Mouse (Mus musculus): ENCODE data around the gene Sirt5. TPM values are rescaled to one million over a fixed set of nuclear protein-coding genes. Genes with fewer than 3 reads are reported as not detected.

Sirt5 gene
- polyA plus RNA-seq, 1 experiment = 2.1 TPM

GRCm38 (mm10) chr13:43354362-43354761 lies 10.9 kb upstream of the Sirt5 start:
- H3K4me1 ChIP-seq (ENCODE audit: control insufficient read depth, insufficient read depth, insufficient read length, low read length) = no peaks in the 10 kb centered on the region
- no peak overlapping the region for H3K4me3 ChIP-seq (ENCODE audit: low read depth, low read length)
- no peaks in the 10 kb centered on the region for H3K27me3 ChIP-seq (ENCODE audit: control insufficient read depth, insufficient read depth, low read length)
- WGBS = 56% methylated on average over 12 of the region's 12 CpGs
- no peak for TF ChIP-seq CTCF (IDR thresholded peaks at IDR 0.05; ENCODE audit: extremely low read depth, insufficient read length, insufficient replicate concordance, low read depth, low read length)
- no peak for TF ChIP-seq POLR2A (IDR thresholded peaks at IDR 0.05; ENCODE audit: low read depth, low read length)
- H3K27ac ChIP-seq (ENCODE audit: insufficient read depth, low read depth, low read length) = no peak overlapping the region
- no peaks in the 10 kb centered on the region for H3K36me3 ChIP-seq (ENCODE audit: control insufficient read depth, insufficient read depth, low read length)

GRCm38 (mm10) chr13:43356346-43357125 lies 8.8 kb upstream of the Sirt5 start:
- Histone ChIP-seq H3K27ac (ENCODE audit: insufficient read depth, low read depth, low read length) (no peak overlapping the region), H3K4me1 (ENCODE audit: control insufficient read depth, insufficient read depth, insufficient read length, low read length) (no peaks in the 10 kb centered on the region), H3K4me3 (ENCODE audit: low read depth, low read length) (no peak overlapping the region), H3K27me3 (ENCODE audit: control insufficient read depth, insufficient read depth, low read length) (no peaks in the 10 kb centered on the region), H3K36me3 (ENCODE audit: control insufficient read depth, insufficient read depth, low read length) (no peaks in the 10 kb centered on the region)
- TF ChIP-seq POLR2A (IDR thresholded peaks at IDR 0.05; ENCODE audit: low read depth, low read length) = no peak
- 84% methylated on average over 14 of the region's 14 CpGs for WGBS

GRCm38 (mm10) chr13:43360534-43360933 lies 4.8 kb upstream of the Sirt5 start:
- 59% methylated on average over 6 of the region's 6 CpGs for WGBS
- no peak overlapping the region for H3K4me3 ChIP-seq (ENCODE audit: low read depth, low read length)
- no peaks in the 10 kb centered on the region for H3K36me3 ChIP-seq (ENCODE audit: control insufficient read depth, insufficient read depth, low read length)
- H3K27ac ChIP-seq (ENCODE audit: insufficient read depth, low read depth, low read length) = no peak overlapping the region
- H3K27me3 ChIP-seq (ENCODE audit: control insufficient read depth, insufficient read depth, low read length) = no peaks in the 10 kb centered on the region
- TF ChIP-seq POLR2A (IDR thresholded peaks at IDR 0.05; ENCODE audit: low read depth, low read length) = no peak
- no peak for TF ChIP-seq CTCF (IDR thresholded peaks at IDR 0.05; ENCODE audit: extremely low read depth, insufficient read length, insufficient replicate concordance, low read depth, low read length)
- H3K4me1 ChIP-seq (ENCODE audit: control insufficient read depth, insufficient read depth, insufficient read length, low read length) = peaks cover 3% of the 10 kb centered on the region; the same call in 1 of the 2 replicates

GRCm38 (mm10) chr13:43362353-43362752 lies 2.9 kb upstream of the Sirt5 start:
- H3K4me3 ChIP-seq (ENCODE audit: low read depth, low read length) = no peak overlapping the region
- TF ChIP-seq CTCF (IDR thresholded peaks at IDR 0.05; ENCODE audit: extremely low read depth, insufficient read length, insufficient replicate concordance, low read depth, low read length) (no peak), POLR2A (IDR thresholded peaks at IDR 0.05; ENCODE audit: low read depth, low read length) (no peak)
- peaks cover 6% of the 10 kb centered on the region for H3K4me1 ChIP-seq (ENCODE audit: control insufficient read depth, insufficient read depth, insufficient read length, low read length)
- H3K27ac ChIP-seq (ENCODE audit: insufficient read depth, low read depth, low read length) = no peak overlapping the region
- no peaks in the 10 kb centered on the region for H3K27me3 ChIP-seq (ENCODE audit: control insufficient read depth, insufficient read depth, low read length)
- no peaks in the 10 kb centered on the region for H3K36me3 ChIP-seq (ENCODE audit: control insufficient read depth, insufficient read depth, low read length)
- 69% methylated on average over 9 of the region's 9 CpGs for WGBS

- Histone ChIP-seq H3K4me3 (ENCODE audit: low read depth, low read length) (peak overlapping the region; percentile 88), H3K27me3 (ENCODE audit: control insufficient read depth, insufficient read depth, low read length) (no peaks in the 10 kb centered on the region), H3K36me3 (ENCODE audit: control insufficient read depth, insufficient read depth, low read length) (peaks cover 2% of the 10 kb centered on the region; the same call in 1 of the 2 replicates), H3K27ac (ENCODE audit: insufficient read depth, low read depth, low read length) (no peak overlapping the region), H3K4me1 (ENCODE audit: control insufficient read depth, insufficient read depth, insufficient read length, low read length) (peaks cover 6% of the 10 kb centered on the region)
- WGBS = 6% methylated on average over 11 of the region's 11 CpGs
- TF ChIP-seq CTCF (IDR thresholded peaks at IDR 0.05; ENCODE audit: extremely low read depth, insufficient read length, insufficient replicate concordance, low read depth, low read length) = no peak
- TF ChIP-seq POLR2A (IDR thresholded peaks at IDR 0.05; ENCODE audit: low read depth, low read length) = no peak
Measured at GRCm38 (mm10) chr13:43365825-43366184, 509 bp downstream of the Sirt5 start.

- TF ChIP-seq POLR2A (IDR thresholded peaks at IDR 0.05; ENCODE audit: low read depth, low read length) (no peak), CTCF (IDR thresholded peaks at IDR 0.05; ENCODE audit: extremely low read depth, insufficient read length, insufficient replicate concordance, low read depth, low read length) (no peak)
- Histone ChIP-seq H3K4me1 (ENCODE audit: control insufficient read depth, insufficient read depth, insufficient read length, low read length) (peaks cover 5% of the 10 kb centered on the region), H3K36me3 (ENCODE audit: control insufficient read depth, insufficient read depth, low read length) (peaks cover 13% of the 10 kb centered on the region), H3K27me3 (ENCODE audit: control insufficient read depth, insufficient read depth, low read length) (no peaks in the 10 kb centered on the region), H3K27ac (ENCODE audit: insufficient read depth, low read depth, low read length) (no peak overlapping the region), H3K4me3 (ENCODE audit: low read depth, low read length) (no peak overlapping the region)
- WGBS = 51% methylated on average over 6 of the region's 6 CpGs
Measured at GRCm38 (mm10) chr13:43370063-43370462, 4.8 kb downstream of the Sirt5 start.

- peaks cover 19% of the 10 kb centered on the region for H3K36me3 ChIP-seq (ENCODE audit: control insufficient read depth, insufficient read depth, low read length)
- no peak for TF ChIP-seq POLR2A (IDR thresholded peaks at IDR 0.05; ENCODE audit: low read depth, low read length)
- TF ChIP-seq CTCF (IDR thresholded peaks at IDR 0.05; ENCODE audit: extremely low read depth, insufficient read length, insufficient replicate concordance, low read depth, low read length) = no peak
- H3K27ac ChIP-seq (ENCODE audit: insufficient read depth, low read depth, low read length) = no peak overlapping the region
- no peaks in the 10 kb centered on the region for H3K4me1 ChIP-seq (ENCODE audit: control insufficient read depth, insufficient read depth, insufficient read length, low read length)
- no peaks in the 10 kb centered on the region for H3K27me3 ChIP-seq (ENCODE audit: control insufficient read depth, insufficient read depth, low read length)
- 89% methylated on average over 1 of the region's 1 CpGs for WGBS
- no peak overlapping the region for H3K4me3 ChIP-seq (ENCODE audit: low read depth, low read length)
Measured at GRCm38 (mm10) chr13:43372892-43373291, 7.6 kb downstream of the Sirt5 start.
